Mouse (Mus musculus) thymus, postnatal 10 days (tissue): ENCODE results near the gene Tln1.

Experiments
- DNase-seq, 2 experiments: peaks; one replicate each; pipeline ENCODE4 v3.0.0; 2021; ENCODE audit warnings: low spot score in 2 of 2

Tln1 gene

GRCm38 (mm10) chr4:43547160-43547559 lies 15.3 kb downstream of the Tln1 start:
- DNase-seq, result no peak

GRCm38 (mm10) chr4:43546375-43547047 lies 16.0 kb downstream of the Tln1 start:
- DNase-seq, result no peak

GRCm38 (mm10) chr4:43542044-43542443 lies 20.4 kb downstream of the Tln1 start:
- no peak for DNase-seq

GRCm38 (mm10) chr4:43536031-43536430 lies 26.5 kb downstream of the Tln1 start:
- DNase-seq, result no peak

GRCm38 (mm10) chr4:43535628-43536027 lies 26.9 kb downstream of the Tln1 start:
- DNase-seq, result no peak

GRCm38 (mm10) chr4:43533270-43533669 lies 29.2 kb downstream of the Tln1 start:
- no peak for DNase-seq

GRCm38 (mm10) chr4:43530581-43530980 lies 31.9 kb downstream of the Tln1 start:
- DNase-seq, result peak; percentile 50 to 83

GRCm38 (mm10) chr4:43530081-43530501 lies 32.4 kb downstream of the Tln1 start:
- no peak for DNase-seq

GRCm38 (mm10) chr4:43528487-43528886 lies 34.0 kb downstream of the Tln1 start:
- peak in 1 of 2 experiments; percentile 48 for DNase-seq

GRCm38 (mm10) chr4:43527880-43528279 lies 34.6 kb downstream of the Tln1 start:
- no peak for DNase-seq

GRCm38 (mm10) chr4:43519956-43520355 lies 42.5 kb downstream of the Tln1 start:
- DNase-seq, result peak; percentile 64 to 86

GRCm38 (mm10) chr4:43519551-43519950 lies 42.9 kb downstream of the Tln1 start:
- DNase-seq, result no peak

- DNase-seq, result no peak
Measured at GRCm38 (mm10) chr4:43515764-43516708, 46.5 kb downstream of the Tln1 start.

- no peak for DNase-seq
Measured at GRCm38 (mm10) chr4:43513791-43514190, 48.7 kb downstream of the Tln1 start.

GRCm38 (mm10) chr4:43513300-43513699 lies 49.2 kb downstream of the Tln1 start:
- no peak for DNase-seq

- no peak for DNase-seq
Measured at GRCm38 (mm10) chr4:43512653-43513052, 49.8 kb downstream of the Tln1 start.

GRCm38 (mm10) chr4:43511675-43512454 lies 50.6 kb downstream of the Tln1 start:
- DNase-seq, result no peak

- DNase-seq, result no peak
Measured at GRCm38 (mm10) chr4:43509109-43509508, 53.4 kb downstream of the Tln1 start.

- peak; percentile 63 to 64 for DNase-seq
Measured at GRCm38 (mm10) chr4:43508666-43508997, 53.9 kb downstream of the Tln1 start.

GRCm38 (mm10) chr4:43507938-43508665 lies 54.4 kb downstream of the Tln1 start:
- DNase-seq, result no peak

- DNase-seq, result no peak
Measured at GRCm38 (mm10) chr4:43506536-43507185, 55.8 kb downstream of the Tln1 start, which contains the start of gene Car9. Gene Car9 (plus strand): TSS chr4:43506966.
